Mouse (Mus musculus) testis, adult 2 months (tissue): ENCODE data around the gene Frat2.

Experiments
- CTCF ChIP-seq: fragments of 200-500 bp; IDR thresholded peaks from 2 replicates; pipeline ENCODE4 v1.5.1; 2012; ENCODE audit warnings: low read depth, mild to moderate bottlenecking, inconsistent platforms, low read length, moderate library complexity; ENCODE audit not compliant: control insufficient read depth, insufficient read depth, insufficient replicate concordance
- POLR2A ChIP-seq: fragments of 200-500 bp; IDR thresholded peaks from 2 replicates; pipeline ENCODE4 v1.6.1; 2012; ENCODE audit warnings: low read depth, mild to moderate bottlenecking, inconsistent platforms, low read length, moderate library complexity; ENCODE audit not compliant: control insufficient read depth

DNA sequence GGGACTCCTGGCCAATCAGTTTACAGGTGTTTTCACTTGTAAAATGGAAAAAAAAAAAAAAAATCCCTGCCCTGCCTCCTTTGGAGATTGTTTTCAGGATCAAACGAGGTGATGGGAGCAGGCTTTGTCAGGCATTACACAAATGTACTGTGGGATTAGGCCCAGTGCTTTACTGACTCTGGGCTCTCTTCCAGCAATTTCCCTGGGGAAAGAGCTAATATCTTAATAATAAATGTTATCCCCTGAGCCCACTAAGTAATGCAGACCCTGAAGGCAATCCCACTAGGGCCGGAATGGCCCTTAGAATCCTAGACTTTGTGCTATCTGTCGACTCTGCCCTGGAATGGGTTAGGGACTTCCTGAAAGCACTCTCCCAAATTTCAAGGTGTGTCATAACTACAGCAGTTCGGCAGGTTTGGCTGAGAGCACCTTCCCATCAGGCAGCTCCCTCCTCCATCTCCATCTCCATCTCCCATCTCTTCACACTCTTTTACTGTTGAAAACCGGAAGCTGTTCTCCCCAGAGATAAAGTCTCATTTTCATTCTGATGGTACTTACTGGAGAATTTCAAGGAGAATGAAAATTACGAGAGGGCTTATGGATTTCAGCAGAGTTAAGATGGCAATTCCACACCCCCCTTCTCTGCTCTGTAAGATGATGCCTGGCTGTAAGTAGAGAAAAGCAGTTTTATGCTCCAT lies 2.2 kb upstream of the Frat2 start:
- no peak for TF ChIP-seq POLR2A
- no peak for TF ChIP-seq CTCF
